Mouse (Mus musculus) CH12.LX (cell line): ENCODE results near the gene Trex2.

ENCODE experiments used
- CTCF ChIP-seq, 2 experiments: IDR thresholded peaks in 1 of 2; conservative IDR thresholded peaks in 1 of 2; 2 replicates each; pipeline ENCODE4 v1.5.1; 2011 to 2012; ENCODE audit warnings: low read depth in 2 of 2, low read length in 2 of 2, improper control_type of control experiment in 1 of 2, inconsistent platforms in 1 of 2, mild to moderate bottlenecking in 1 of 2, moderate library complexity in 1 of 2
- MEF2A ChIP-seq: IDR thresholded peaks from 2 replicates; pipeline ENCODE4 v1.6.1; 2014; ENCODE audit warnings: low read depth, mild to moderate bottlenecking, inconsistent platforms, low read length, improper control_type of control experiment, borderline replicate concordance
- MYC ChIP-seq: IDR thresholded peaks from 2 replicates; pipeline ENCODE4 v1.6.1; 2011; ENCODE audit warnings: low read depth, mild to moderate bottlenecking, improper control_type of control experiment, low read length
- NRF1 ChIP-seq: IDR thresholded peaks from 2 replicates; pipeline ENCODE4 v1.6.1; 2014; ENCODE audit warnings: low read depth, mild to moderate bottlenecking, inconsistent platforms, low read length, improper control_type of control experiment, moderate library complexity
- POLR2A ChIP-seq: IDR thresholded peaks from 2 replicates; pipeline ENCODE4 v1.6.1; 2011; ENCODE audit warnings: low read depth, mild to moderate bottlenecking, improper control_type of control experiment, low read length
- POLR2AphosphoS2 ChIP-seq: IDR thresholded peaks from 2 replicates; pipeline ENCODE4 v1.6.1; 2011; ENCODE audit warnings: low read depth, low read length, improper control_type of control experiment
- SIN3A ChIP-seq: IDR thresholded peaks from 2 replicates; pipeline ENCODE4 v1.6.1; 2012; ENCODE audit warnings: low read length, improper control_type of control experiment, inconsistent platforms
- ZNF384 ChIP-seq: IDR thresholded peaks from 2 replicates; pipeline ENCODE4 v1.6.1; 2012; ENCODE audit warnings: low read depth, low read length, improper control_type of control experiment, inconsistent platforms

GRCm38 (mm10) chrX:73468330-73468729 is 33.2 kb upstream of the Trex2 start:
- TF ChIP-seq CTCF (conservative IDR thresholded peaks at IDR 0.05 in 1 of 2, IDR thresholded peaks at IDR 0.05 in 1 of 2; ENCODE audit: low read depth in 2 of 2, low read length in 2 of 2) = no peak
- TF ChIP-seq MEF2A = no peak
- no peak for TF ChIP-seq NRF1
- no peak for TF ChIP-seq POLR2A
- TF ChIP-seq SIN3A = no peak
- TF ChIP-seq MYC = no peak
- no peak for TF ChIP-seq POLR2AphosphoS2
- TF ChIP-seq ZNF384 = no peak
